Mouse (Mus musculus): ENCODE results near the gene Gm38431. TPM values are rescaled to one million over a fixed set of nuclear protein-coding genes. Genes with fewer than 3 reads are reported as not detected.
A peak's percentile ranks its signal among the peaks of the same experiment; 100 is the strongest.

Gm38431 gene
- polyA plus RNA-seq, 1 experiment from 2014 or later: 2.0 TPM

DNA sequence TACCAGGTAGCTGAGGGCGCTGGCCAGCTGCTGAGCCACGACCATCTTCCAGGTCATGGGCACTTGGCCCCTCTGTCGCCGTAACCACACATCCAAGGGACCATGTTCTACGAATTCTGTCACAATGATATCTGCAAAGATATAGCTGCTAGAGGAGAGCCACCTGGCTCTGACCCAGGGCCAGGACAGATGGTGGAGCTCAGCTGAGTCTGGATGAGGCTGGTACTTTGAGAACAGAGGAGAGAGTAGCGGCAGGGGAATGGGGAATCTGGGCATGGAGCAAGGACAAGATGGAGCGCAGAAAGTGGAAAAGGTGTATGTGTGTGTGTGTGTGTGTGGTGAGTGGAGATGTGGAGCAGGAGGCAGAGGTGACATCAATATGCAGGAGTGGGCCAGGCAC is 22.4 kb upstream of the Gm38431 start:
- no peak for ATAC-seq (replicated peaks; ENCODE audit: extremely low read depth, insufficient read depth, low FRiP score)
- Histone ChIP-seq H3K27ac (ENCODE audit: low read length) (no peak overlapping the region), H3K9ac (ENCODE audit: low read length) (no peak overlapping the region), H3K4me1 (ENCODE audit: control insufficient read depth, insufficient read depth, low read length) (no peaks in the 10 kb centered on the region), H3K9me3 (replicated peaks; ENCODE audit: control insufficient read depth, low read length) (no peaks in the 10 kb centered on the region), H3K27me3 (ENCODE audit: control insufficient read depth, insufficient read depth, low read length) (no peaks in the 10 kb centered on the region), H3K4me3 (ENCODE audit: low read length) (no peak overlapping the region), H3K36me3 (ENCODE audit: control insufficient read depth, insufficient read depth) (peaks cover 8% of the 10 kb centered on the region; the same call in 1 of the 2 replicates), H3K4me2 (ENCODE audit: low read depth, low read length) (no peak overlapping the region)
- 81% methylated on average over 7 of the region's 7 CpGs for WGBS

DNA sequence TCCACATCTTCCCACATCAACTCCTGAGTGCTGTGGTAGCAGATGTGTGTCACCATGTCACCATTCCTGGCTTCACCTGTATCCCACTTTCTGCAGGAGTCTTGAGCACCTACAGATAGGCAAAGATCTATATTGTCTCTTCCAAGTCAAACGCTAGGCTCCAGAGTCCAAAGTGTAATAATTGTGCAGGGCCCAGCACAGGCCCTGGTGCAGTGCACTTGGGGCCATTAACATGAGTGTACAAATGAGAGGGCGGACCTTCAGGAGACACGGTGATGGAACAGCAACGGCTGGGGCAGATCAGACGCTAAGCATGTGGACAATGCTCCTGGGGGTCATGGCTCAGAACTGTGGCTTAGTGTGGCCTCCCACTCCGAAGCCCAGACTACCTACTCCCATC is 22.0 kb upstream of the Gm38431 start:
- no peak for ATAC-seq (replicated peaks; ENCODE audit: extremely low read depth, insufficient read depth, low FRiP score)
- H3K4me3 ChIP-seq (ENCODE audit: low read length): no peak overlapping the region
- no peaks in the 10 kb centered on the region for H3K9me3 ChIP-seq (replicated peaks; ENCODE audit: control insufficient read depth, low read length)
- no peak overlapping the region for H3K27ac ChIP-seq (ENCODE audit: low read length)
- H3K9ac ChIP-seq (ENCODE audit: low read length): no peak overlapping the region
- WGBS: 86% methylated on average over 6 of the region's 6 CpGs
- H3K4me1 ChIP-seq (ENCODE audit: control insufficient read depth, insufficient read depth, low read length): no peaks in the 10 kb centered on the region
- H3K4me2 ChIP-seq (ENCODE audit: low read depth, low read length): no peak overlapping the region
- H3K27me3 ChIP-seq (ENCODE audit: control insufficient read depth, insufficient read depth, low read length): no peaks in the 10 kb centered on the region
- peaks cover 8% of the 10 kb centered on the region; the same call in 1 of the 2 replicates for H3K36me3 ChIP-seq (ENCODE audit: control insufficient read depth, insufficient read depth)

DNA sequence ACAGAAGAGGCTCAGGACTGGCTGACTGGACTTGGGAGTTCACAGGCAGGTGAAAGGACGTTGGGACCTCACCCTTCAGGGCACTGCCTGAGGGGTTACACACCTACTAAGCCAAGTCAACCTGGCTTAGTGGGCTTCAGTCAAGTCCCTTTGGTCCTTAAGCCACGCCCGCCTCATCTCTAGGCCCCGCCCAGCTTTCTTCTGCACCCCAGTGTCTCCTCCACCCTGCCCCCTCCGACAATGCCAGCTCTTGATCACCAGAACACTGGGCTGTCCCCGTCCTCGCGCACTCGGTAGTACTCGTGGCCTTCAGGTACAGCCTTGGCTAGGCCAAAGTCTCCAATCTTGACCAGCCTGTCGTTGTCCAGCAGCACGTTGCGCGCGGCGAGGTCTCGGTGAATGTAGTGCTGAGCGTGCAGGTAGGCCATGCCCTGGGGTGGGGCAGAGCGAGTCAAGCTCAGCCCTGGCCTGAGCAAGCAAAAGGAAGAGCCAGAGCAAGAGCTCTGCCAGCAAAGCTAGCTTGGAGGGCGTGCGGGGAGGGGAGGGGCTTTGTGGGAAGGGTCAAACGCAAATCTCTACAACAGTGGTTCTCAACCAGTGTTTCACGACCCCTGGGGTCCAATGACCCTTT is 15.9 kb upstream of the Gm38431 start:
- Histone ChIP-seq H3K36me3 (ENCODE audit: control insufficient read depth, insufficient read depth) (no peaks in the 10 kb centered on the region; the same call in 1 of the 2 replicates), H3K27ac (ENCODE audit: low read length) (no peak overlapping the region), H3K4me1 (ENCODE audit: control insufficient read depth, insufficient read depth, low read length) (no peaks in the 10 kb centered on the region), H3K4me3 (ENCODE audit: low read length) (no peak overlapping the region), H3K9ac (ENCODE audit: low read length) (no peak overlapping the region), H3K27me3 (ENCODE audit: control insufficient read depth, insufficient read depth, low read length) (no peaks in the 10 kb centered on the region), H3K4me2 (ENCODE audit: low read depth, low read length) (no peak overlapping the region), H3K9me3 (replicated peaks; ENCODE audit: control insufficient read depth, low read length) (no peaks in the 10 kb centered on the region)
- no peak; the same call in 1 of the 2 replicates for ATAC-seq (replicated peaks; ENCODE audit: extremely low read depth, insufficient read depth, low FRiP score)
- WGBS: 55% methylated on average over 23 of the region's 23 CpGs

DNA sequence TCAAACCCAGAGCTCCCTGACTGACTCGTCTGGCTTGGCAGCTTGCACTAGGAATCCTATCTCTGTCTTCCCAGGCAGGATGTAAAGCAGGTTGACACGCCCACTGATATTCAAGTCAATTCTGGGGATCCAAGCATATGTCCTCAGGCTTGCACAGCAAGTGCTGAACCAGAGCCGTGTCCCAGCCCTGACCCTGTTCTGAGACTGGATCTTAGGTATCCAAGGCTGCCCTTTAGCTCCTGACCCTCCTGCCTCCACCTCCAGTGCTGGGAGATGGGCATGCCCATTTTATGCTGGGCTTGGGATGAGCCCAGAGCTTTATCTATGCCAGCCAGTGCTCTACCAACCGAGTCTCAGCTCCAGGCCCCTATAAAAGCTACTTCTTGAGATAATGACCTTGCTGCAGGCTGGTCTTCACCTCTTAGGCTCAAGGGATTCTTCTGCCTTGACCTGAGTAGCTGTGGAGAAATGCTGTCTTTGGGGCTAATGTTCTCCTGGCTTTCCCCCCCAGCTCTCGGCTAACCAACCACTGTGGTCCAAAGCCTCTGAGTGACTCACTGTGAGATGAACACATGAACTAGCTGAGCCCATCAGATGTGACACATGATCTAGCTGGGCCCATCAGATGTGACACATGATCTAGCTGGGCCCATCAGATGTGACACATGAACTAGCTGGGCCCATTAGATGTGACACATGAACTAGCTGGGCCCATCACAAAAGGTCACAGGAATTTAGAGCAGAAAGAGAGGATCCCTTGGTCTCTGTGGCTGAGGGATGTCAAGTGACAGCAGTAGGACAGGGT is 14.2 kb upstream of the Gm38431 start:
- no peak overlapping the region for H3K4me3 ChIP-seq (ENCODE audit: low read length)
- H3K27me3 ChIP-seq (ENCODE audit: control insufficient read depth, insufficient read depth, low read length): no peaks in the 10 kb centered on the region
- no peak overlapping the region for H3K4me2 ChIP-seq (ENCODE audit: low read depth, low read length)
- no peaks in the 10 kb centered on the region; the same call in 1 of the 2 replicates for H3K36me3 ChIP-seq (ENCODE audit: control insufficient read depth, insufficient read depth)
- no peak overlapping the region for H3K9ac ChIP-seq (ENCODE audit: low read length)
- ATAC-seq (replicated peaks; ENCODE audit: extremely low read depth, insufficient read depth, low FRiP score): no peak
- H3K4me1 ChIP-seq (ENCODE audit: control insufficient read depth, insufficient read depth, low read length): no peaks in the 10 kb centered on the region
- H3K27ac ChIP-seq (ENCODE audit: low read length): no peak overlapping the region
- 71% methylated on average over 5 of the region's 5 CpGs for WGBS
- no peaks in the 10 kb centered on the region for H3K9me3 ChIP-seq (replicated peaks; ENCODE audit: control insufficient read depth, low read length)

DNA sequence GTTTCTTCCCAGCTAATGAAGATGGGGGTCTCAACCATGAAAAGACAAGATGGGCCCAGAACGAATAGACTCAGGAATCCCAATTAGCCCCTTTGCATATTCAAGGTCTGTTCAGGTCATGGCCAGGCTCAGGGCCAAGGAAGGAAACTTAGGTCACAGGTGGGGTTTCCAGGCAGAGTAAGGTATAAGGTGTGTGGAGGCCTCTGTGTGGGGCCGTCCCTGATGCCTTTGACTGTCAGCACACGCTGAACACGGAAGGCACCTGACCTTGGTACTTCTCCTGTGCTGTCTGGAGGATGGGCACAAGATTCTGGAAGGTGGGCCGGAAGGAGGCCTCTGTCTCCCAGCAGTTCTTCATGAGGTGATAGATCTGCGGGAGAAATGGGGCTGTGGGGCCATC is 13.0 kb upstream of the Gm38431 start:
- no peak for ATAC-seq (replicated peaks; ENCODE audit: extremely low read depth, insufficient read depth, low FRiP score)
- H3K4me1 ChIP-seq (ENCODE audit: control insufficient read depth, insufficient read depth, low read length): peaks cover 4% of the 10 kb centered on the region; the same call in 1 of the 2 replicates
- H3K9me3 ChIP-seq (replicated peaks; ENCODE audit: control insufficient read depth, low read length): no peaks in the 10 kb centered on the region
- H3K4me2 ChIP-seq (ENCODE audit: low read depth, low read length): no peak overlapping the region
- H3K9ac ChIP-seq (ENCODE audit: low read length): no peak overlapping the region
- no peaks in the 10 kb centered on the region for H3K27me3 ChIP-seq (ENCODE audit: control insufficient read depth, insufficient read depth, low read length)
- no peaks in the 10 kb centered on the region; the same call in 1 of the 2 replicates for H3K36me3 ChIP-seq (ENCODE audit: control insufficient read depth, insufficient read depth)
- 79% methylated on average over 6 of the region's 6 CpGs for WGBS
- H3K4me3 ChIP-seq (ENCODE audit: low read length): no peak overlapping the region
- H3K27ac ChIP-seq (ENCODE audit: low read length): no peak overlapping the region

DNA sequence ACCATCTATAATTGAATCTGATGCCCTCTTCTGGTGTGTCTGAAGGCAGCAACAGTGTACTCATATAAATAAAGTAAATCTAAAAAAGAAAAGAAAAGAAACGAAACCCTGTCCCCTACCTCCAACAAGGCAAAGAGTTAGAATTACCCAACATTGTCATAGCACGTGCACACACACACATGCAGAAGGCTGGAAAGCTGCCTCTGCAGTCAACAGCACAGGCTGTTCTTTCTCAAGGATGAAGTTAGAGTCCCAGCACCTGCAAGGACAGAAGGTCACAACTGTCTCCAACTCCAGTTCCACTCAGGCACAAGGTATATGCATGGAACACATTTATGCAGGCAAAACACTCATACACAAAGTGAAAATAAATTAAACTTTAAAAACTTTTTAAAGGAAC is 10.3 kb upstream of the Gm38431 start:
- Histone ChIP-seq H3K9ac (ENCODE audit: low read length) (no peak overlapping the region), H3K27ac (ENCODE audit: low read length) (no peak overlapping the region), H3K4me2 (ENCODE audit: low read depth, low read length) (no peak overlapping the region), H3K4me1 (ENCODE audit: control insufficient read depth, insufficient read depth, low read length) (peaks cover 4% of the 10 kb centered on the region; the same call in 1 of the 2 replicates), H3K9me3 (replicated peaks; ENCODE audit: control insufficient read depth, low read length) (no peaks in the 10 kb centered on the region), H3K4me3 (ENCODE audit: low read length) (no peak overlapping the region), H3K27me3 (ENCODE audit: control insufficient read depth, insufficient read depth, low read length) (no peaks in the 10 kb centered on the region), H3K36me3 (ENCODE audit: control insufficient read depth, insufficient read depth) (no peaks in the 10 kb centered on the region; the same call in 1 of the 2 replicates)
- ATAC-seq (replicated peaks; ENCODE audit: extremely low read depth, insufficient read depth, low FRiP score): no peak
- WGBS: 82% methylated on average over 2 of the region's 2 CpGs

DNA sequence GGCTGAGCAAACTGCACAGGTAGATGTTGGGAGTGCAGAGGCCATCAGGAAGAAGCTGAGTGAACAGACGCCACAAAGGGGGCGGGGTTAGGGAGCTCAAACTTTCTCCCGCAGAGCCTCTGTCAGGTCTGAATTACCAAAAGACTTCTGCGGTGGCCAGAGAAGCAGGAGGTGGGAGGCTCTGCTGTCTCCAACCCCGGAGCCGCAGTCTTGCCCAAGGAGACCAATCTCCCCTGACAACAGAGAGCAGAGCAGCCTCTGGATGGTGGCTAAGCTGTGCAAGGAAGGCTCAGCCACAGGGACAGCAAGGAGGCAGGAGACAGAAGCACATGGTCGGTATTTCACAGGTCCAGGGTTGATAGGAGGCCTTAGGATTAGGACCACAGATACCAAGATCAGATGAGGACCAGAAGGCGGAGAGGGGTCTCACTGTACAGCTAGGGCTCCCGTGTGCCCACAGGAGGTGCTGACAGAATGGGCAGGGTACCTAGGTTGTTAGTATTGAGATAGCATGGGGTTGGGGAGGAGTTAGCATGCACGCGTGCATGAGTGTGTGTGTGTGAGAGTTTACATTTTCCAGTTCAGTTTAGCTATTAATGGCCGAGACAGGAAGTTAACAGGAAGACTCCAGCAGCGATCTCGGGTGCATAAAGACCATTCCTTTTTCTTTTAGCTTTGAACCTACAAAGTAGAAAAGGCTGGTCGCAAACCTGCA is 8.8 kb upstream of the Gm38431 start:
- Histone ChIP-seq H3K9ac (ENCODE audit: low read length) (0 out of 2 replicates have a peak overlapping the region, but pooled peaks have one; percentile 32), H3K4me3 (ENCODE audit: low read length) (no peak overlapping the region), H3K27ac (ENCODE audit: low read length) (no peak overlapping the region), H3K36me3 (ENCODE audit: control insufficient read depth, insufficient read depth) (no peaks in the 10 kb centered on the region), H3K4me1 (ENCODE audit: control insufficient read depth, insufficient read depth, low read length) (peaks cover 4% of the 10 kb centered on the region; the same call in 1 of the 2 replicates), H3K9me3 (replicated peaks; ENCODE audit: control insufficient read depth, low read length) (no peaks in the 10 kb centered on the region), H3K4me2 (ENCODE audit: low read depth, low read length) (no peak overlapping the region), H3K27me3 (ENCODE audit: control insufficient read depth, insufficient read depth, low read length) (no peaks in the 10 kb centered on the region)
- WGBS: 39% methylated on average over 15 of the region's 15 CpGs
- no peak for ATAC-seq (replicated peaks; ENCODE audit: extremely low read depth, insufficient read depth, low FRiP score)

DNA sequence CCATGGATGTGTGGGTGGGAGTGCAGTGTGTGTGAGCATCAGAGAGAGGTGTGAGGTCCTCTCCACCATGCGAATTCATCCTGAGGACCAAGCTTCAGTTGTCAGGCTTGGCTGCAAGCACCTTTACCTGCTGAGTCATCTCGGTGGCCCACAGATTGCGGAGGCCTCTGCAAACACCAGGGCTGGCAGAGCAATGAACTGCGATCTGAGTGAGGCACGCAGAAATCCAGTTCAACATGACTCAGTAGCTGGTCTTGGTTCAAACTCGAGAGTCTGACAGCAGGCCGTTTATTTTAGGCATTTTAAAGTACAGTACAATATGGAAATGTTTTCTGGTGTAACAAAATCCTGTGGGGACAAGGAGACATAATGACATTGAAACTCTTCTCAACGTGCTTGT is 6.0 kb upstream of the Gm38431 start:
- Histone ChIP-seq H3K9me3 (replicated peaks; ENCODE audit: control insufficient read depth, low read length) (no peaks in the 10 kb centered on the region), H3K27ac (ENCODE audit: low read length) (no peak overlapping the region), H3K4me2 (ENCODE audit: low read depth, low read length) (no peak overlapping the region), H3K4me3 (ENCODE audit: low read length) (no peak overlapping the region), H3K4me1 (ENCODE audit: control insufficient read depth, insufficient read depth, low read length) (peaks cover 4% of the 10 kb centered on the region; the same call in 1 of the 2 replicates), H3K9ac (ENCODE audit: low read length) (no peak overlapping the region), H3K27me3 (ENCODE audit: control insufficient read depth, insufficient read depth, low read length) (no peaks in the 10 kb centered on the region), H3K36me3 (ENCODE audit: control insufficient read depth, insufficient read depth) (no peaks in the 10 kb centered on the region)
- 49% methylated on average over 8 of the region's 8 CpGs for WGBS
- ATAC-seq (replicated peaks; ENCODE audit: extremely low read depth, insufficient read depth, low FRiP score): no peak

DNA sequence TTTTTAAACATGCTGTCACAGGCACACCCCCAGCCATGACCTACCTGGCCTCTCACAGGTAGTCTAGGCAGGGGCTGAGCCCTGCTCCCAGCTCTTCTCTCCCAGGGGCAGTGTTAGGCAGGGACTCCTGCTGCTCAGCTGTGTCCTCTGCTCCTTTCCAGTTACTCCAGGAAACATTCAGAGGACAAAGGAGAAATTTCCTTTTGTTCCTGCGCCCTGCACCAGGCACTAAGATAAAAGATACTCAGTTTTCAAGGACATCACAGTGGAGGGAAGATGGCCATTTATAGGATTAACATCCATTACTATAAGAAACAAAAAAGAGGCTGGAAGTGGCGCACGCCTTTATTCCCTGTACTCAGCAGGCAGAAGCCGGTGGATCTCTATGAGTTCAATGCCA is 4.2 kb upstream of the Gm38431 start:
- Histone ChIP-seq H3K9ac (ENCODE audit: low read length) (no peak overlapping the region), H3K36me3 (ENCODE audit: control insufficient read depth, insufficient read depth) (no peaks in the 10 kb centered on the region), H3K27ac (ENCODE audit: low read length) (no peak overlapping the region), H3K27me3 (ENCODE audit: control insufficient read depth, insufficient read depth, low read length) (no peaks in the 10 kb centered on the region), H3K4me3 (ENCODE audit: low read length) (no peak overlapping the region), H3K4me2 (ENCODE audit: low read depth, low read length) (no peak overlapping the region), H3K4me1 (ENCODE audit: control insufficient read depth, insufficient read depth, low read length) (peaks cover 6% of the 10 kb centered on the region), H3K9me3 (replicated peaks; ENCODE audit: control insufficient read depth, low read length) (no peaks in the 10 kb centered on the region)
- WGBS: 92% methylated on average over 4 of the region's 4 CpGs
- ATAC-seq (replicated peaks; ENCODE audit: extremely low read depth, insufficient read depth, low FRiP score): no peak
